In genomic region chr8:70760350-70760749, GRCm38 (mm10) we compare ENCODE assay signal across 8 mouse cellular contexts. TPM values are rescaled to one million over a fixed set of nuclear protein-coding genes. Genes with fewer than 3 reads are reported as not detected.
DNase-seq lines count a peak whose midpoint lies in the region; ATAC-seq and TF ChIP-seq lines count a peak whose summit lies in the region.

No protein-coding gene starts in this region.

- peaks cover 33% of the 10 kb centered on the region for H3K36me3 ChIP-seq in heart, embryonic 10.5 days
- peaks cover 22% of the 10 kb centered on the region; the same call in 1 of the 2 replicates for H3K36me3 ChIP-seq in embryonic facial prominence, embryonic 12.5 days
- H3K36me3 ChIP-seq in limb, embryonic 14.5 days (ENCODE audit: control insufficient read depth, insufficient read depth, low read length), result peaks cover 23% of the 10 kb centered on the region
- peaks cover 21% of the 10 kb centered on the region for H3K36me3 ChIP-seq in stomach, embryonic 14.5 days (ENCODE audit: control insufficient read depth, insufficient read depth, low read length)

- no peaks in the 10 kb centered on the region for H3K9me3 ChIP-seq in heart, embryonic 10.5 days
- no peaks in the 10 kb centered on the region for H3K9me3 ChIP-seq in embryonic facial prominence, embryonic 12.5 days
- H3K9me3 ChIP-seq in limb, embryonic 14.5 days (ENCODE audit: control insufficient read depth, low read length), result no peaks in the 10 kb centered on the region
- no peaks in the 10 kb centered on the region for H3K9me3 ChIP-seq in stomach, embryonic 14.5 days (ENCODE audit: control insufficient read depth, low read depth, low read length)

- WGBS in heart, embryonic 10.5 days, result under 1% methylated on average over 22 of the region's 22 CpGs
- 1% methylated on average over 22 of the region's 22 CpGs for WGBS in embryonic facial prominence, embryonic 12.5 days
- 1% methylated on average over 12 of the region's 22 CpGs for WGBS in limb, embryonic 14.5 days
- under 1% methylated on average over 22 of the region's 22 CpGs for WGBS in stomach, embryonic 14.5 days

- H3K9ac ChIP-seq in embryonic facial prominence, embryonic 12.5 days, result peak overlapping the region; percentile 71
- H3K9ac ChIP-seq in limb, embryonic 14.5 days (ENCODE audit: low read depth, low read length, severe bottlenecking), result peak overlapping the region; percentile 72
- H3K9ac ChIP-seq in stomach, embryonic 14.5 days (replicated peaks; ENCODE audit: low read depth, low read length), result peak overlapping the region; percentile 67

- peak; percentile 1; the same call in 1 of the 2 replicates for ATAC-seq in embryonic facial prominence, embryonic 12.5 days (ENCODE audit: insufficient number of reproducible peaks, insufficient read depth, low FRiP score, low TSS enrichment)
- ATAC-seq in limb, embryonic 14.5 days (ENCODE audit: low FRiP score, low read depth), result no peak
- ATAC-seq in stomach, embryonic 14.5 days (ENCODE audit: insufficient number of reproducible peaks, insufficient read depth, low FRiP score, low read depth), result no peak

- no peak for TF ChIP-seq POLR2A in limb, embryonic 14.5 days (IDR thresholded peaks at IDR 0.05; ENCODE audit: borderline replicate concordance, extremely low read depth, insufficient read depth, insufficient read length)

- peak overlapping the region; percentile 90 for H3K27ac ChIP-seq in heart, embryonic 10.5 days
- H3K27ac ChIP-seq in embryonic facial prominence, embryonic 12.5 days, result peak overlapping the region; percentile 71
- H3K27ac ChIP-seq in limb, embryonic 14.5 days (replicated peaks; ENCODE audit: low read depth, low read length), result 0 out of 2 replicates have a peak overlapping the region, but pooled peaks have one; percentile 33
- peak overlapping the region; percentile 52; the same call in 1 of the 2 replicates for H3K27ac ChIP-seq in stomach, embryonic 14.5 days (ENCODE audit: low read length)

- 0 out of 2 replicates have a peak, but pooled peaks cover 5% of the 10 kb centered on the region for H3K27me3 ChIP-seq in heart, embryonic 10.5 days (ENCODE audit: insufficient read depth, poor library complexity, severe bottlenecking)
- H3K27me3 ChIP-seq in embryonic facial prominence, embryonic 12.5 days, result no peaks in the 10 kb centered on the region
- no peaks in the 10 kb centered on the region for H3K27me3 ChIP-seq in limb, embryonic 14.5 days (ENCODE audit: control insufficient read depth, insufficient read depth, low read length)
- H3K27me3 ChIP-seq in stomach, embryonic 14.5 days (ENCODE audit: control insufficient read depth, insufficient read depth, low read length), result no peaks in the 10 kb centered on the region

- peak overlapping the region; percentile 91 for H3K4me2 ChIP-seq in embryonic facial prominence, embryonic 12.5 days (replicated peaks)
- H3K4me2 ChIP-seq in limb, embryonic 14.5 days (replicated peaks; ENCODE audit: low read depth, low read length, severe bottlenecking), result peak overlapping the region; percentile 98
- peak overlapping the region; percentile 95 for H3K4me2 ChIP-seq in stomach, embryonic 14.5 days (replicated peaks; ENCODE audit: low read depth, low read length)

- H3K4me3 ChIP-seq in heart, embryonic 10.5 days, result peak overlapping the region; percentile 84
- H3K4me3 ChIP-seq in embryonic facial prominence, embryonic 12.5 days, result peak overlapping the region; percentile 65
- H3K4me3 ChIP-seq in limb, embryonic 14.5 days (replicated peaks; ENCODE audit: low read length), result peak overlapping the region; percentile 71
- peak overlapping the region; percentile 60 for H3K4me3 ChIP-seq in stomach, embryonic 14.5 days (ENCODE audit: low read depth, low read length)

- H3K4me1 ChIP-seq in heart, embryonic 10.5 days, result peaks cover 55% of the 10 kb centered on the region
- peaks cover 23% of the 10 kb centered on the region for H3K4me1 ChIP-seq in embryonic facial prominence, embryonic 12.5 days
- H3K4me1 ChIP-seq in limb, embryonic 14.5 days (ENCODE audit: control insufficient read depth, insufficient read depth, low read length), result peaks cover 8% of the 10 kb centered on the region
- peaks cover 23% of the 10 kb centered on the region; the same call in 1 of the 2 replicates for H3K4me1 ChIP-seq in stomach, embryonic 14.5 days (ENCODE audit: control insufficient read depth, insufficient read depth, low read length)

- DNase-seq in heart, embryonic 10.5 days (ENCODE audit: low spot score), result no peak
- DNase-seq in heart, adult 9 months (ENCODE audit: low spot score in 2 of 2), result no peak
- peak; percentile 60 for DNase-seq in A20 (ENCODE audit: low read depth, low spot score)
- DNase-seq in limb, embryonic 14.5 days (ENCODE audit: low spot score), result no peak
- no peak for DNase-seq in B cell, adult 2 months
- DNase-seq in frontal cortex, postnatal 25 days (ENCODE audit: low spot score in 2 of 2), result no peak

RNA-seq across cellular contexts. Expression of gene Mpv17l2, which starts 0.4 kb away (rescaled TPM):
- 39.0 and 44.6 TPM in 2 replicates for polyA plus RNA-seq in heart, embryonic 10.5 days (2016; fragmentation: Nextera tagmentation; extraction: Ambion mirVana)
- 32.7 and 35.7 TPM in 2 replicates for polyA plus RNA-seq in embryonic facial prominence, embryonic 12.5 days (2016; fragmentation: Nextera tagmentation; extraction: Ambion mirVana)
- polyA plus RNA-seq in limb, embryonic 14.5 days (2012; rRNA removed), result 27.7 and 41.6 TPM in 2 replicates
- 36.0 and 40.3 TPM in 2 replicates for polyA plus RNA-seq in limb, embryonic 14.5 days (2014; fragmentation: Nextera tagmentation; extraction: Ambion mirVana)
- polyA plus RNA-seq in stomach, embryonic 14.5 days (2014; fragmentation: Nextera tagmentation; extraction: Ambion mirVana), result 42.8 and 43.1 TPM in 2 replicates

RNA-seq across cellular contexts. Expression of gene Rab3a, which starts 5.9 kb away (rescaled TPM):
- polyA plus RNA-seq in heart, embryonic 10.5 days (2016; fragmentation: Nextera tagmentation; extraction: Ambion mirVana), result 11.2 and 14.2 TPM in 2 replicates
- 27.0 and 27.6 TPM in 2 replicates for polyA plus RNA-seq in embryonic facial prominence, embryonic 12.5 days (2016; fragmentation: Nextera tagmentation; extraction: Ambion mirVana)
- 27.2 and 36.6 TPM in 2 replicates for polyA plus RNA-seq in limb, embryonic 14.5 days (2012; rRNA removed)
- polyA plus RNA-seq in limb, embryonic 14.5 days (2014; fragmentation: Nextera tagmentation; extraction: Ambion mirVana), result 19.8 and 20.1 TPM in 2 replicates
- 27.0 and 28.7 TPM in 2 replicates for polyA plus RNA-seq in stomach, embryonic 14.5 days (2014; fragmentation: Nextera tagmentation; extraction: Ambion mirVana)

RNA-seq across cellular contexts. Expression of gene Pik3r2, which starts 16.2 kb away (rescaled TPM):
- 40.6 and 43.5 TPM in 2 replicates for polyA plus RNA-seq in heart, embryonic 10.5 days (2016; fragmentation: Nextera tagmentation; extraction: Ambion mirVana)
- 76.8 and 78.0 TPM in 2 replicates for polyA plus RNA-seq in embryonic facial prominence, embryonic 12.5 days (2016; fragmentation: Nextera tagmentation; extraction: Ambion mirVana)
- polyA plus RNA-seq in limb, embryonic 14.5 days (2012; rRNA removed), result 111 and 137 TPM in 2 replicates
- 73.5 and 74.7 TPM in 2 replicates for polyA plus RNA-seq in limb, embryonic 14.5 days (2014; fragmentation: Nextera tagmentation; extraction: Ambion mirVana)
- 44.5 and 45.1 TPM in 2 replicates for polyA plus RNA-seq in stomach, embryonic 14.5 days (2014; fragmentation: Nextera tagmentation; extraction: Ambion mirVana)

RNA-seq across cellular contexts. Expression of gene Pde4c, which starts 36.8 kb away (rescaled TPM):
- polyA plus RNA-seq in heart, embryonic 10.5 days (2016; fragmentation: Nextera tagmentation; extraction: Ambion mirVana), result 0.45 and 0.48 TPM in 2 replicates
- 0.17 and 0.29 TPM in 2 replicates for polyA plus RNA-seq in embryonic facial prominence, embryonic 12.5 days (2016; fragmentation: Nextera tagmentation; extraction: Ambion mirVana)
- polyA plus RNA-seq in limb, embryonic 14.5 days (2012; rRNA removed), result 0.38 TPM in 2 replicates
- polyA plus RNA-seq in limb, embryonic 14.5 days (2014; fragmentation: Nextera tagmentation; extraction: Ambion mirVana), result not detected in 2 replicates
- polyA plus RNA-seq in stomach, embryonic 14.5 days (2014; fragmentation: Nextera tagmentation; extraction: Ambion mirVana), result 0.29 and 0.32 TPM in 2 replicates

RNA-seq across cellular contexts. Expression of gene Gm3336, which starts 42.0 kb away (rescaled TPM):
- polyA plus RNA-seq in heart, embryonic 10.5 days (2016; fragmentation: Nextera tagmentation; extraction: Ambion mirVana), result not detected in 2 replicates
- polyA plus RNA-seq in embryonic facial prominence, embryonic 12.5 days (2016; fragmentation: Nextera tagmentation; extraction: Ambion mirVana), result not detected in 2 replicates
- polyA plus RNA-seq in limb, embryonic 14.5 days (2012; rRNA removed), result not detected in 2 replicates
- polyA plus RNA-seq in limb, embryonic 14.5 days (2014; fragmentation: Nextera tagmentation; extraction: Ambion mirVana), result not detected in 2 replicates
- polyA plus RNA-seq in stomach, embryonic 14.5 days (2014; fragmentation: Nextera tagmentation; extraction: Ambion mirVana), result 0.51 and 0.63 TPM in 2 replicates

Comparison
In these comparisons a context has a peak if more than half of its experiments do, and no peak if none do; other contexts are left out.
1. H3K27ac ChIP-seq: peak in every context shown above with its lines; median percentile 90 in heart, embryonic 10.5 days; 71 in embryonic facial prominence, embryonic 12.5 days; 52 in stomach, embryonic 14.5 days; 33 in limb, embryonic 14.5 days.